Mouse (Mus musculus) thymus, postnatal 10 days (tissue): ENCODE results near the gene Lsm14b.
A peak's percentile ranks its signal among the peaks of the same experiment; 100 is the strongest.

Experiments used
- DNase-seq, 2 experiments: peaks; one replicate each; pipeline ENCODE4 v3.0.0; 2021; ENCODE audit warnings: low spot score in 2 of 2

Gene Lsm14b

GRCm38 (mm10) chr2:180053001-180053400, 28.2 kb downstream of the Lsm14b start:
- no peak for DNase-seq

- no peak for DNase-seq
Measured at GRCm38 (mm10) chr2:180063338-180064131, 38.7 kb downstream of the Lsm14b start.

- no peak for DNase-seq
Measured at GRCm38 (mm10) chr2:180069770-180070480, 45.1 kb downstream of the Lsm14b start.

- peak; percentile 89 to 93 for DNase-seq
Measured at GRCm38 (mm10) chr2:180070481-180071453, 46.0 kb downstream of the Lsm14b start, which contains the start of gene Mtg2. TSS of gene Mtg2 (plus strand) at chr2:180070588.

GRCm38 (mm10) chr2:180071671-180072070, 46.9 kb downstream of the Lsm14b start:
- no peak for DNase-seq

- peak in 1 of 2 experiments; percentile 44 for DNase-seq
Measured at GRCm38 (mm10) chr2:180072886-180073285, 48.1 kb downstream of the Lsm14b start.

GRCm38 (mm10) chr2:180077622-180078021, 52.8 kb downstream of the Lsm14b start:
- no peak for DNase-seq

GRCm38 (mm10) chr2:180080680-180081079, 55.9 kb downstream of the Lsm14b start:
- DNase-seq = no peak

- no peak for DNase-seq
Measured at GRCm38 (mm10) chr2:180083063-180083462, 58.3 kb downstream of the Lsm14b start.

GRCm38 (mm10) chr2:180084565-180084964, 59.8 kb downstream of the Lsm14b start:
- DNase-seq = no peak
